Mouse (Mus musculus) liver, adult 10 weeks (tissue): ENCODE results near the gene Rdh11. TPM values are rescaled to one million over a fixed set of nuclear protein-coding genes. Genes with fewer than 3 reads are reported as not detected.

Source experiments
- polyA plus RNA-seq: library from polyadenylated mRNA; stranded (reverse); fragments of 350-450 nt; fragmentation: Illumina TruSeq; extraction: RNeasy Lipid Tissue Mini Kit (QIAGEN cat#74804); gene quantifications from one replicate; pipeline ENCODE4 v1.2.3, GENCODE M21; 2014; ENCODE audit warnings: low read depth, low replicate concordance

The Rdh11 gene
- polyA plus RNA-seq: 88.6 TPM

GRCm38 (mm10) chr12:79192193-79192592 is at the start of gene Rdh11:
Gene Rdh11 (minus strand): TSS chr12:79192293.

GRCm38 (mm10) chr12:79208703-79209464 is 16.8 kb upstream of the Rdh11 start, which contains the start of gene Rdh12:
Gene Rdh12 (plus strand): TSS chr12:79208914.

GRCm38 (mm10) chr12:79172019-79172941 is 19.8 kb downstream of the Rdh11 start, which contains the start of gene Vti1b:
Gene Vti1b (minus strand): TSS chr12:79172667.

GRCm38 (mm10) chr12:79130299-79131177 is 61.6 kb downstream of the Rdh11 start, which contains the start of gene Arg2:
Gene Arg2 (plus strand): TSS chr12:79130777.

Other genes starting within 250 kb of the Rdh11 start
- 0.64 TPM for gene Tmem229b, start 184.7 kb downstream of the Rdh11 start, polyA plus RNA-seq
- 0.34 TPM for gene Plekhh1, start 163.1 kb downstream of the Rdh11 start, polyA plus RNA-seq
- gene Pigh, start 102.6 kb downstream of the Rdh11 start, polyA plus RNA-seq: 8.3 TPM
- 0.37 TPM for gene Arg2, start 61.5 kb downstream of the Rdh11 start, polyA plus RNA-seq
- gene Vti1b, start 19.6 kb downstream of the Rdh11 start, polyA plus RNA-seq: 64.3 TPM
- not detected for gene Rdh12, start 16.6 kb upstream of the Rdh11 start, polyA plus RNA-seq
- 11.6 TPM for gene Zfyve26, start 104.0 kb upstream of the Rdh11 start, polyA plus RNA-seq
- gene Rad51b, start 105.0 kb upstream of the Rdh11 start, polyA plus RNA-seq: 2.3 TPM